Mouse (Mus musculus) stomach, embryonic 15.5 days (tissue): ENCODE data around the gene Gm28048. TPM values are rescaled to one million over a fixed set of nuclear protein-coding genes. Genes with fewer than 3 reads are reported as not detected.

Source experiments
- ATAC-seq: fragments of 200-750 bp; cut with Nextera tagmentation; 2 replicates; pipeline ENCODE4 v1.8.0; 2017; ENCODE audit warnings: low read depth, moderate number of reproducible peaks, moderate TSS enrichment; ENCODE audit not compliant: insufficient read depth, low FRiP score
- H3K27ac ChIP-seq: fragments of 300-500 bp; sonication (generic); 2 replicates; pipeline ENCODE4 v1.5.1; 2015; ENCODE audit warnings: mild to moderate bottlenecking, inconsistent platforms
- H3K27me3 ChIP-seq: fragments of 300-500 bp; sonication (generic); replicated peaks from 2 replicates; pipeline ENCODE4 v1.6.1; 2015; ENCODE audit warnings: inconsistent platforms
- H3K36me3 ChIP-seq: fragments of 300-500 bp; sonication (generic); 2 replicates; pipeline ENCODE4 v1.6.1; 2015; ENCODE audit warnings: inconsistent platforms
- H3K4me1 ChIP-seq: fragments of 300-500 bp; sonication (generic); 2 replicates; pipeline ENCODE4 v1.6.1; 2015; ENCODE audit warnings: inconsistent platforms
- H3K4me2 ChIP-seq: fragments of 300-500 bp; sonication (generic); 2 replicates; pipeline ENCODE4 v1.6.1; 2015; ENCODE audit warnings: mild to moderate bottlenecking, inconsistent platforms
- H3K4me3 ChIP-seq: fragments of 300-500 bp; sonication (generic); replicated peaks from 2 replicates; pipeline ENCODE4 v1.5.1; 2015; ENCODE audit warnings: inconsistent platforms
- H3K9ac ChIP-seq: fragments of 300-500 bp; sonication (generic); 2 replicates; pipeline ENCODE4 v1.6.1; 2015; ENCODE audit warnings: inconsistent platforms
- H3K9me3 ChIP-seq: fragments of 300-500 bp; sonication (generic); 2 replicates; pipeline ENCODE4 v1.6.1; 2016; ENCODE audit warnings: inconsistent platforms
- WGBS: fragments of 180-500 bp; shearing (Covaris S2); methylation state at CpG from one replicate; pipeline ENCODE4 v1.1.7; 2015; 5-methylcytosine and 5-hydroxymethylcytosine counted together
- polyA plus RNA-seq: library from polyadenylated mRNA; unstranded; fragments of >200 nt; fragmentation: Nextera tagmentation; extraction: Ambion mirVana; gene quantifications from 2 replicates; pipeline ENCODE4 v1.2.1, GENCODE M21; 2015

Gene Gm28048
- polyA plus RNA-seq, 1 experiment from 2014 or later, result 12.1 TPM

DNA sequence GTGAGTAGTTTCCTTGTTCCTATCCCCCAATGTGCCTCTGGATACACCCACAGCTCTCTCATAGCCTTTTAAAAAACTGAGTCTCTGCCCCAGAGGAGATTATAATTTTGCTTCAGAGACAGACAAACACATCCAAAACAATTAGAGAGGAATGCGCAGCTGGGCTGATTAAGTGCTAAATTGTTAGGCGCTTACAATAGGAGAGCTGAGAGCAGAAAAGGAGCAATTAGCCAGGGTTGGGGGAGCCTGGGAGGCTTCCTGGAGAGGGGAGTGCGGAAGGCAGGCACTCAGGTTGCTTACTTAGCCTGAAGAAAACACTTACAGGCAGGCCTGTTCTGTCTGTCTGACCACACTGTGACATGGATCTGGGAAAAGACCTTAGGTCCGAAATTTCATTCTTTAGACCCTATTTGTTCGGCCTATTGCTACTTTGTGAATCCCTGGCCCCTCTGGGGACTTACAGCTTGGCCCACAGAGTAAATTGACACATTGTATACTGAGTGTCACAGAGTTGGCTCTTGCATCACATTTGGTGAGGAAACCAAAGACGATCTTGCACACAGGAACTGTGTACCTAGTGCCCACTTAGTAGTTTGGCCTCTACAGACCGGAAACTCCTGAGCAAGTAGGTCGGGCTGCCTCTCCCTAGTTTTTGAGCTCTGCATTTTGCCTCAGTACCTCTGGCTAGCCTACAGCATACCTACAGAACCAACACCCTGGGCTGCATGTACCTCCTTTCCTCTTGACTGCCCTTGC lies 117.4 kb downstream of the Gm28048 start:
- H3K9me3 ChIP-seq, result no peaks in the 10 kb centered on the region
- no peak overlapping the region for H3K9ac ChIP-seq
- H3K27me3 ChIP-seq, result no peaks in the 10 kb centered on the region
- no peak for ATAC-seq
- no peak overlapping the region for H3K4me2 ChIP-seq
- WGBS, result 69% methylated on average over 8 of the region's 8 CpGs
- H3K27ac ChIP-seq, result no peak overlapping the region
- H3K4me1 ChIP-seq, result peaks cover 7% of the 10 kb centered on the region; the same call in 1 of the 2 replicates
- no peak overlapping the region for H3K4me3 ChIP-seq
- H3K36me3 ChIP-seq, result no peaks in the 10 kb centered on the region

- no peaks in the 10 kb centered on the region for H3K9me3 ChIP-seq
- H3K36me3 ChIP-seq, result no peaks in the 10 kb centered on the region
- H3K9ac ChIP-seq, result no peak overlapping the region
- no peaks in the 10 kb centered on the region for H3K27me3 ChIP-seq
- no peak overlapping the region for H3K4me3 ChIP-seq
- H3K4me1 ChIP-seq, result peaks cover 11% of the 10 kb centered on the region
- H3K27ac ChIP-seq, result no peak overlapping the region
- ATAC-seq, result no peak
- WGBS, result 66% methylated on average over 4 of the region's 4 CpGs
- H3K4me2 ChIP-seq, result no peak overlapping the region
Measured at GRCm38 (mm10) chr11:22863581-22863980, 118.3 kb downstream of the Gm28048 start.

DNA sequence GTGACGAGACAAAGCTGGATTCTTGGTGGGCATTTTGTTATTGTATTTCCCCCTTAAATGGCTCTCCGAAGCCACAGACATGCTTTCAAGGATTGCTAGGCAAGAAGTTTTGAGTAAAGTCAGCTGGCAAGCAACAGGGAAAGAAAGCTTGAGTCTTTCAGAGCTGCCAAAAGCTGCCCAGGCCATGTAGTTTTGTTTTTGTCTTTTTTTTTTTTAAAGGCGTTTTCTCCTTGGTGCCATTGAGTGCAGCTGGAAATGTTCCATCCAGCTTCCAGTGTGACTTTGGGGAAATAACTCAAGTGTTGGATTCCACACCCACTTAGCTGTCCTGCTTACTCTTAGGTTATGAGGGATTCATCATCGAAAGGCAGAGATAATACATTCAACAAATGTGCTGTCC lies 120.6 kb downstream of the Gm28048 start:
- Histone ChIP-seq H3K4me3 (no peak overlapping the region), H3K9me3 (no peaks in the 10 kb centered on the region), H3K9ac (no peak overlapping the region), H3K4me1 (peaks cover 14% of the 10 kb centered on the region), H3K27ac (no peak overlapping the region), H3K36me3 (no peaks in the 10 kb centered on the region), H3K27me3 (no peaks in the 10 kb centered on the region), H3K4me2 (0 out of 2 replicates have a peak overlapping the region, but pooled peaks have one; percentile 8)
- 52% methylated on average over 4 of the region's 4 CpGs for WGBS
- ATAC-seq, result no peak

DNA sequence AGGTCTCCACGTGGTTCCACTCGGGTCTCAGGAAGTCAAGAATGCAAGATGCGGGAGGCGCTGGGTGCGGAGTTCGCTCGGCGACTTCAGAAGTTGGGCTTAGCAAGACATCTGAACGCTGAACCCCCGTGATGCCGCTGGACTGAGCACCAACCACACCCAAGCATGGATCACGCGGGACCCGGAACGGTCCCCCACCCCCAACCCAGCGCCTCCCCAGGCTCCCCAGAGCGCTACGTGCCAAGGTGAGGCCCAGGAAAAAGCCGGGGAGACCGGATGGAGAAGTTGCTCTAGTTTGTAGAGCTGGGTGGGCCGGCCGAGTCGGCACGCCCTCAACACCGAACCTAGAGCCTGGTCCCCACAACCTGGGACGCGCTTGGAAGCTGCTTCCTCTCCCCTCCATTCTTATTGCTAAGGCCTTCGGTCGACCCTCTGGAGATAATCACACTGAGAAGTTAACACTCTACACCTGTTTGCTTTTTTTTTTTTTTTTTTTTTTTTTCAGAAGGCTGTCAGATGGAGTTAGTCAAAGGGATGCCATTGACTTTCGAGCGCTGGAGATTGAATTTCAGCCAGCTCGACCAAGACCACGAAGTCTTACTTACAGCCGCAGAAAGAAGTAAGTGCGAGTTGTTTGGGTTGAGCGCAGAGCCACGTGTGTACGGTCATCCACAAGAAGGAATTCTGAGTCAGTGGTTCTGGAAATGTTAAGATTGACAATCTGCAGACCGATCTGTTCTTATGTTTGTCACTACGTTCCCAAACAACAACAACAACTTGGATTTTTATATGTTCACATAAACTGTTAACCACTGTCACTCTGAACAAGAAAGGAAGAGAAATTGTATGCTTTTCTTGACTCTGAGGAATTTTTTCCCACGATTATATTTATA lies 121.3 kb downstream of the Gm28048 start, which contains the start of gene B3gnt2:
TSS of gene B3gnt2 (minus strand) at position 627 of the 893 bp plus-strand sequence.
- Histone ChIP-seq H3K4me1 (peaks cover 14% of the 10 kb centered on the region), H3K4me3 (peak within 1 kb of the TSS; percentile 86), H3K27ac (peak within 1 kb of the TSS; percentile 91), H3K9me3 (no peaks in the 10 kb centered on the region), H3K27me3 (no peaks in the 10 kb centered on the region), H3K9ac (peak within 1 kb of the TSS; percentile 70), H3K4me2 (peak within 1 kb of the TSS; percentile 97), H3K36me3 (no peaks in the 10 kb centered on the region)
- 4% methylated on average over 41 of the region's 41 CpGs for WGBS
- peak; percentile 42; the same call in 1 of the 2 replicates for ATAC-seq

DNA sequence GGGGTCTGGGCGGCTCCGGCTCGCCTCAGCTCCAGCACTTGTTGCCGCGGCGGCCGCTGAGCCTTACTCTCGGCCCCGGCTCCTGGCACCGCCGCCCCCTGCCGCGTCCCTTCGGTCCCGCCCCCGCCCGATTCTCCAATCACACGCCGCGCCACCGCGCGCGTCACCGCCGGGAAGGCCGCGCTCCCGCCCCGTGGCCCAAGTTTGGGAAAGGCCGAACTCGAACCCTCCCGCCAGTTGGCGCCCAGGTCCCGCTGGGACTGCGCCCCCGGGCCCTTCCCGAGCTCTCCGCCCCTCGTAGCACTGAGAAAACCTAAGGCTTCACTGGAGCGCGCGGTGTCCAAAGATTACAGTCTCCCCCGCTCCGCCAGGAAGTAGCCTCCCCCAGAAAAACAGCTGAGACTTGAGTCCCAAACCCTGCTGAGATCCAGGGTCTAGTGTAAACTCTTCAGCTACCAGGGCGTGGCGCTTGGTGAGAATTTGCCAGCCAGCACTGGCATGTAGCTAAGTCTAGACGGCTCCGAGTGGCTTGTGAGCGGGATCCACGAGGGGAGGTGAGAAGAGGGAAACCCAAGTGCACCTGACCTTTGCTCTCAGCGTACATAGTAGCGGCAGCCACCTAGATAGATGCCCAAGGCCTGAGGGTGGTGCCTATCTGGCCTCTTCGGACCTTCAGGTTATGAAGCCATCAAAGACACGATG lies 122.1 kb downstream of the Gm28048 start:
- Histone ChIP-seq H3K4me1 (peaks cover 14% of the 10 kb centered on the region), H3K27ac (peak overlapping the region; percentile 91), H3K36me3 (no peaks in the 10 kb centered on the region), H3K9ac (peak overlapping the region; percentile 70), H3K9me3 (no peaks in the 10 kb centered on the region), H3K27me3 (no peaks in the 10 kb centered on the region), H3K4me2 (peak overlapping the region; percentile 97), H3K4me3 (peak overlapping the region; percentile 86)
- under 1% methylated on average over 45 of the region's 55 CpGs for WGBS
- ATAC-seq, result peak; percentile 94

DNA sequence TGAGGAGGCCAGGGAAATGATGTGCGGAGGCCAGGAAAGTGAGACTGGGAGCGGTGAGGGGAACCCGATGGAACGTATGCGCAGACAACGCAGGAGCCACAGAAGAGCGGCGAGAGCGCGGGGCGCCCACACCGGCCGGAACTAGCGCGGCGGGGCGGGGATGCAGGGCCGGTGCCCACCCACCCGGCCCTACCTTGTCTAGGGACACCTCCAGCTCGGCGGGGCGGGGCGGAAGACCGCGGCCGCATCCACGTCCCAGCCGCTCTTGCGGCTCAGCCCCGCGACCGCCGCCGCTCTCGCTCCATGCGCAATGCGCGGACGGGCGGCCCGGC lies 122.6 kb downstream of the Gm28048 start:
- Histone ChIP-seq H3K9ac (peak overlapping the region; percentile 70), H3K4me1 (peaks cover 14% of the 10 kb centered on the region), H3K4me2 (peak overlapping the region; percentile 97), H3K27me3 (no peaks in the 10 kb centered on the region), H3K36me3 (no peaks in the 10 kb centered on the region), H3K4me3 (peak overlapping the region; percentile 86), H3K27ac (peak overlapping the region; percentile 91), H3K9me3 (no peaks in the 10 kb centered on the region)
- ATAC-seq, result peak; percentile 76
- whole genome bisulfite sequencing, result 0% methylated on average over 15 of the region's 41 CpGs

GRCm38 (mm10) chr11:22858441-22859300 lies 123.2 kb downstream of the Gm28048 start:
- no peaks in the 10 kb centered on the region for H3K36me3 ChIP-seq
- peak overlapping the region; percentile 70 for H3K9ac ChIP-seq
- H3K9me3 ChIP-seq, result no peaks in the 10 kb centered on the region
- ATAC-seq, result peak; percentile 19
- 4% methylated on average over 50 of the region's 50 CpGs for WGBS
- peak overlapping the region; percentile 91 for H3K27ac ChIP-seq
- no peaks in the 10 kb centered on the region for H3K27me3 ChIP-seq
- H3K4me3 ChIP-seq, result peak overlapping the region; percentile 86
- H3K4me1 ChIP-seq, result peaks cover 14% of the 10 kb centered on the region
- peak overlapping the region; percentile 97 for H3K4me2 ChIP-seq

DNA sequence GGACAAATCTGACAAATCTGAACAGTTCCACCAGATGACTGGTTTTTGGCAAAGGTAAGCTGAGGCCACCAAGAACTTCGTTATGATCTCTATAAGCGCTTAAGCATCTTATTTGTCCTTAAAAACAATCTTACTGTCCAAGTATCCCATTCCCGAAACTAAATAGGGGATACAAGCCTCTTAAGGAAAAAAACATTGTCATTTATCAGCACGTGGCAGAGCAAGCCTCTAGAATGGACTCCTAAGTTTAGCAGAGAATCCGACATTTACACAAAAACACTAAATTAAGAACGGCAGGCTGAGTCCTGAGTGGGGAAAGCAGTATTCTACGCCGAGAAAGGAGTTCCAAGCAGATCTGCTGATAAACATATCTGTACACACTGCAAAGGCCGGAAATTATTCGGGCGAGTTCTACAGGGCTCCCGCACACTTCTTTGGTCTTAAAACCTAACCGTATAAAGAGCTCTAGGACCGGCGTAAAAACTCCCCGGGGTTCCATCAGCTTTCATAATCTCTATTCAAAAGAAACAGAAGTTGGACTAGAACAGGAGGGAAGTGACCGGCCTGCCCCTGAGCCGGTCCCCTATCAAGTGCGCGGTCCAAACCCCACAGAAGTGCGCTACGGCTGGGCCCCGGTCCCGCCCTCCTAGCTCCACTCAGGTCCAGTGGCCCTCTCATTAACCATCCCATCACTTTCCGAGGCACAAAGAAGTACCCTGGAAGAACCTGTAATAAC lies 124.0 kb downstream of the Gm28048 start:
- H3K27me3 ChIP-seq, result no peaks in the 10 kb centered on the region
- peak overlapping the region; percentile 97 for H3K4me2 ChIP-seq
- H3K4me3 ChIP-seq, result peak overlapping the region; percentile 86
- H3K36me3 ChIP-seq, result no peaks in the 10 kb centered on the region
- H3K27ac ChIP-seq, result peak overlapping the region; percentile 91; the same call in 1 of the 2 replicates
- H3K4me1 ChIP-seq, result peaks cover 18% of the 10 kb centered on the region
- 32% methylated on average over 25 of the region's 25 CpGs for WGBS
- no peak for ATAC-seq
- no peaks in the 10 kb centered on the region for H3K9me3 ChIP-seq
- H3K9ac ChIP-seq, result 0 out of 2 replicates have a peak overlapping the region, but pooled peaks have one; percentile 70

DNA sequence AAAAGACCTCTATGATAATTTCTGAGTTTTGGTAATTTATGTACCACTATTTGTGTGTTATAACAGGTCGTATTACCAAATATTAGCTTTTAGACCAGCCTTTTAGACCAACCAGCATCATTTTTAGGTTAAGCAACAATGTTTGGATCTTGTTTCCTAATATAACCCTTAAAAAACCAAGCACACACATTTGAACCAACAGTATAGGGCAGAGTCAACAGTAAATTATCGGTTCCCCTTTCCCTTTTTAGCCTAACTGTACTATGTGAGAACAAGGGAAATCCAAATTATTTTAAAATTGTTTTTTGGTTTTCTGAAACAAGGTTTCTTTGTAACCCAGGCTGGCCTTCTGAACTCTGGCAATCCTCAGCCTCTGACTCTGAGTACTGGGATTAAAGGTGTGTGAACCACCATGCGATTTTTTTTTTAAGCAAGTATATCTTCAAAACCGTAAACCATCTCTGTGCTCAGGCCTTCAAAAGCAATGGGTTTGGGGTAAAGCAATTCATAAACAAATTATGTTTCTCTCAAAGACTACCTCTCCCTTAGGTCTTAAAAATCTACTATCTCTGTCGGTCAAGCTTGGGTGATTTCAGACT lies 124.7 kb downstream of the Gm28048 start:
- H3K4me2 ChIP-seq, result peak overlapping the region; percentile 97; the same call in 1 of the 2 replicates
- H3K27me3 ChIP-seq, result no peaks in the 10 kb centered on the region
- no peaks in the 10 kb centered on the region for H3K9me3 ChIP-seq
- H3K27ac ChIP-seq, result no peak overlapping the region
- H3K9ac ChIP-seq, result no peak overlapping the region
- no peak for ATAC-seq
- H3K36me3 ChIP-seq, result no peaks in the 10 kb centered on the region
- peak overlapping the region; percentile 86 for H3K4me3 ChIP-seq
- peaks cover 20% of the 10 kb centered on the region for H3K4me1 ChIP-seq
- WGBS, result 74% methylated on average over 5 of the region's 5 CpGs

- Histone ChIP-seq H3K36me3 (no peaks in the 10 kb centered on the region), H3K27me3 (no peaks in the 10 kb centered on the region), H3K27ac (no peak overlapping the region), H3K4me1 (peaks cover 20% of the 10 kb centered on the region), H3K4me2 (no peak overlapping the region), H3K9me3 (no peaks in the 10 kb centered on the region), H3K4me3 (no peak overlapping the region), H3K9ac (no peak overlapping the region)
- 78% methylated on average over 3 of the region's 3 CpGs for WGBS
- ATAC-seq, result no peak
Measured at GRCm38 (mm10) chr11:22856371-22856965, 125.4 kb downstream of the Gm28048 start.
